Mouse (Mus musculus) frontal cortex, adult 2 months (tissue): Measurements from ENCODE around the gene Nek5. TPM values are rescaled to one million over a fixed set of nuclear protein-coding genes. Genes with fewer than 3 reads are reported as not detected.

Experiments
- DNase-seq, 2 experiments: peaks; one replicate each; pipeline ENCODE4 v3.0.0; 2022; ENCODE audit warnings: low spot score in 1 of 2; ENCODE audit errors: extremely low spot score in 1 of 2
- polyA plus RNA-seq: library from polyadenylated mRNA; depleted of rRNA; stranded (reverse); fragments of >200 nt; gene quantifications from 2 replicates; pipeline ENCODE4 v1.2.3, GENCODE M21; 2012; rRNA removed

Nek5 gene
- 0.13 and 0.32 TPM in 2 replicates for polyA plus RNA-seq

GRCm38 (mm10) chr8:22124220-22125152, at the start of gene Nek5:
Gene Nek5 (minus strand): TSS chr8:22125053.
- DNase-seq: peak in 1 of 2 experiments; percentile 4

- DNase-seq: peak; percentile 37 to 39
These were observed 44.3 kb upstream of the Nek5 start for GRCm38 (mm10) chr8:22169167-22169566.

DNA sequence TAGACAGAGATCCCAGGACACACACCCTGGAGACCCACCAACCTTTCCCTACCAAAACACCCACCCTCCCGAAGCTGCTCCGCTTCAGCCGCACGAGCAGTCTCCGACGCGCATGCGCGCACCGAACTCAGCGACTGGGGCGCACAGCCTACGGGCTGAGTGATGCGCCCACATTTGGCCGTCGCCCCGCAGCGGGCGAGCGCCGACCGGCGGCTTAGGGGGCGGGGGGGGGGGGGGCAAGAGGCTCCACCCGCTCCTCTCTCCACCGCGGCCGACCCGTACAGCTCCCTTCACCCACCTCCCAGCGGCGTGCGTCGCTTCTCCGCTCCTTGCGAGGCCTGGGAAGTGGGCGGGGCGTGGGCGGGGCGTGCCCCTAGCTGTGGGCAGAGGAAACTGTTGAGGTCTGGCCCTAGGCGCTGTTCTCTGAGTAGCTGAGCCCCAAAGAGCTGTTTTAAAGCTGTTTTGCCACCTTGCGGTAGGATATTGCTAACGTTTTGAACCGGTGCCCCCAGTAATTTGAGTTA, 41.3 kb upstream of the Nek5 start, which contains the start of gene Nek3:
Gene Nek3, minus strand, starts transcription at position 356 of the 524 bp plus-strand sequence.
- DNase-seq: peak; percentile 51 to 81

- no peak for DNase-seq
These were observed 40.6 kb upstream of the Nek5 start for GRCm38 (mm10) chr8:22165251-22166079.

DNA sequence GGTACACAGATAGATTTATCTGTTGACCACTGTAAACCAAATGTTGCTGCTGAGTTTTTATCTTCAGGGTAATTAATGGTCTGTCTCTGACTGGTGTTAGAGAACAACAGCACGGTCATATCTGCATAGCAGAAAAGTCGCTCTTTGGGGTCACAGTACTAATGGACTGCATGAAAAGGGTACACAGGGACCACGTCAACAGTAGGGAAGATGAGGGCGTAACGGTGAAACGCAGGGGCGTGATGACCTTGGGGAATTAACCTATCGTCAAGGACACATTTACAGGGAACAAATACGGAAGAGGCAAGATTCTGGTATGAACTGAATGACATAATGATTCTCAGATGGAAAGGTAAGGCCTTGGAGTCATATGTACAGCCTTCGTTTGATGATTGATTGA, 39.6 kb upstream of the Nek5 start:
- DNase-seq: no peak

DNA sequence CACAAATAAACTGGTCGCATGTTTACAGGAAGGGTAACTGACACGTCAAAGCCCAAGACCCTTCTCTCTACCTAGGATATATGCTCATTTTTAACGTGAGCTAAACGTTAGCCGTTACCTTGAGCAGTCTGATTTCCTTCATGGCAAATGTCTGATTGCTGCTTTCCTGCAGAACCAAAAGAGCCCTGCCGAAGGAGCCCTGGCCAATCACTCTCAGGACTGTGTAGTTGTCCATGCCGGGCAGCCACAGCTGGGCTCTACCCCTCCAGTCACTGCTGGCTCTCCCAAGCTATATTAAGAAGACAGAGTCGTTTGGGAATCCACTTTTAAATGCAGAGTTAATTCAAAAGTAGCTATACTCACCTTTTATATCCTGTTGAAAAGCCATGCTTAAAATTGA, 37.4 kb upstream of the Nek5 start:
- DNase-seq: no peak

DNA sequence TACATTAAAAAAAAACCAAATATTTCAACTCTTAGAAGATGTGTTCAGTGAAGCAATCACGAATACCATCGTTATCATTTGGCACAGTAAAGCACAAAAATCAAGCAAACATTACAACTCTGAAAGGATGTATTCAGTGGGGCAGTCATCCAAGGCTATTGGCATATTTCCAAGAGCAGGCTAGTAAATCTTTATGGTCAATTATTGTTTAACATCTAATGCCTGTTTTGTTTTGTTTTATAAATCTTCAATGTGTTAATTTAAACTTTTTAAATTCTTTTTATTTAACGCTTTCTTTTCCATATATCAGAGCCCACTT, 25.5 kb upstream of the Nek5 start:
- no peak for DNase-seq

GRCm38 (mm10) chr8:22149643-22150344, 24.9 kb upstream of the Nek5 start:
- no peak for DNase-seq

DNA sequence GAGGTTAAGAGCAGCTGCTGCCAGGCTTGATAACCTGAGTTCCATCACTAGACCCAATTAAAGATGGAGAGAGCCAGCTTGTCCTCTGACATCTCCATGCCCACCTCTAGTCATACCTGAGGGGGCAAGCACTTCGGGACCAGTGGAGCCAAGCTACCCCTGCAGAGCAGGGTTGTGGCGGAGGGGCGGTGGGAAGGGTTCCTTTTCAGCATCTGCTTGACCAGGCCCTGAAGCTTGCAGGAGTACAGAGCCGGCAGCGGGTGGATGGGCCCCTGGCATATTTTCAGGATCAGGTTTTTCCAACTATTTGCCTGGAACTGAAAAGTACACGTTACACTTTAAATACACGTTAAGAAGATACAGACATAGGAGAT, 23.5 kb upstream of the Nek5 start:
- DNase-seq: no peak

DNA sequence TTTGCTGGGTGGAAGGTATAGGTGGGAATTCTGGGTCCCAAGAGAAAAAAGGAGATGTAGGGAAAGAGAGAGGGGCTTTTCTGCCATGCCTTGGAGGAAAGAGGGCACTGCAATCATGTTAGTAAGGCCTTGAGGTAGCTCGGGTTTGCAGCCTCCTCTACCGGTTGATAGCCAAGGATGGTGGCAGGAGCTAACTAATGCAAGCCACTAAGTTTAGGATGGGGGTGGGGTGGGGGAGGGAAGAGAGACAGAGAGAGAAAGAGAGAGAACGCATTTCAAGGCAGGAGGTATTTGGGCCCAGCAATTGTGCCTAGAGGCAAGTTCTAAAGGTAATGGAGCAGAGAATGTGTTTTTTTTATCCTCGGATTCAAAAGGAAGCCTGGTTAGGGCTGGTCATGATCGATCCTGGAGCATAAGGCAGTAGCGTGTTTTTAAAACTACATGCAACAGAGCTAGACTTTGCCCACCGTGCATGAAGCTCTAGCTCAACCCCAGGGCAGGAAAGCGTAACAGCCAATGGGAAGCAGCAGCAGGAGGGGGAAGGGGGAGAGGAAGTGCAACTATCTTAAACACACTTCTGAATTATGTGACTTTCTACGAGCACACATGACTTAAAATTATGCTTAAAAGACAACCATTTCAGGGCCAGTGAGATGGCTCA, 23.0 kb upstream of the Nek5 start:
- no peak for DNase-seq

GRCm38 (mm10) chr8:22145831-22146230, 21.0 kb upstream of the Nek5 start:
- DNase-seq: no peak

DNA sequence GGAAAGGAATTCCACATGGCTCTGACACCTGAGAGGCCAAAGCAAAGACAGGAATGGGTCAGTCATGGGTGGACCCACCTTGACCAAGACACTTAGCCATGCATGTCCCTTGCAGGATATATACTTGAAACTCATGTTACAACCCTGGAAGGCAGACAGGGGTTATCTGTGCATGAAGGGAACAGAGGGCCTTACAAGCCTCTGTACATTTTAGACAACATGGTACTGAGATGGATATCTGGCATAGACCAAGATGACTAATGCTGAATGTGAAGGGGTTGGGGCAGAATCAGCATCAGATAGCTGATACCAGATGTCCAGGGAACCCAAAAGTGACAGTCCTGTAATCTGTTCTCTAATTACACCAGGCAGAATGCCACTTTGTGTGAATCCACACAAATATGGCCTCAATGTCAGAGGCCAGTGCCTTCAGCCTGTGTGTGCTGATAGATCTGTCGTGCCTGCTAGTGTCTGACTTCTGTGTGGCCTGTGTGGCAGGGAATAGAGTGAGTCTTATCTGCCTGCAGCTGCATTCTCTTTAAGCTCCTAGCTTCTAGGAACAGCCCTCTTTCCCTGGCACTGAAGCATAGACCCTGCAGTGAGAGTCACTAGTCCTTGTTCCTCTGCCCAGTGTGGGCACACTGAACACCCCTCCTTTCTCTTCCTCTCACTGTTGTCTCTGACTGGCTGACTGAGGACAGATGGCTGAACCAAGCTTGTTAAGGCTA, 19.1 kb upstream of the Nek5 start:
- no peak for DNase-seq

DNA sequence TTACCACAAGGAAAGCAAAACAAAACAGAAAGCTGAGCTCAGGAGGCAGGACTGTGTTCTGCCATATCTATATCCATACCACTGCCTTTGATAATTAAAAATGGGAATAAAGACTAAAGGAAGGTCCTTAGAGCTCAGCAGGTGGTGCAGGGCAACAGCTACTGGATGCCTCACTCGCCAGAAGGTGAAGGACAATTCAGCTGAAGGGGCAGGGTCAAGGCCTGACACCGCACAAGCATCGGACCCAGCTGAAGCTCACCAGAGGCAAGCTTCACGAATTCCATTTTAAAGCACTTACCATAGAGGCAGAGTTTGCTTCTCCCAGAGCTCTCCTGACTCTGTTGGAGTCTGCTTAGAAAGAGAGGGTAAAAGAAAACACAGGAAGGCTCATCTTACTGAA, 17.7 kb upstream of the Nek5 start:
- DNase-seq: no peak

DNA sequence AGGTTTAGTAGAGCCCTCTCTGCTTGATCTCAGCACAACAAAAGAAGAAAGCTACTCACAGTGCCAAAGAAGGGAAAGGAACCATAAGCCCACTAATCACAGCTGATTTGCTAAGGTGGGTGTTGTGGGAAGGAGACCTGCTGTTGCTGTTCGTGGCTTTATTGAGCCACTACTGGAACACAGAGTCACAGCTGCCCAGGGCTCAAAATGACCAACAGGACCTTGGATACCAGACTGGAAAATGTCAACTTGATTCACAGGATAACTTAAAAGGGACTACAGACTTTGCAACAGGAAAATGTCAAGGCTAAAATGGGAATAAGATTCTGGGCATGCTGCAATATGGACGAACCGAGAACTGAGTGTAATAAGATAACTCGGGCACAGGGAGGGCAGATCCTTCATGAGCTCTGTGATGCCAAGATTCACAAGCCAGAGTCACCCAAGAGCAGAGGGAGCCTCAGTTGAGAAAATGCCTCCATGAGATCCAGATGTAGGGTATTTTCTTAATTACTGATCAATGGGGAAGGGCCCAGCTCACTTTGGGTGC, 17.1 kb upstream of the Nek5 start:
- no peak for DNase-seq

DNA sequence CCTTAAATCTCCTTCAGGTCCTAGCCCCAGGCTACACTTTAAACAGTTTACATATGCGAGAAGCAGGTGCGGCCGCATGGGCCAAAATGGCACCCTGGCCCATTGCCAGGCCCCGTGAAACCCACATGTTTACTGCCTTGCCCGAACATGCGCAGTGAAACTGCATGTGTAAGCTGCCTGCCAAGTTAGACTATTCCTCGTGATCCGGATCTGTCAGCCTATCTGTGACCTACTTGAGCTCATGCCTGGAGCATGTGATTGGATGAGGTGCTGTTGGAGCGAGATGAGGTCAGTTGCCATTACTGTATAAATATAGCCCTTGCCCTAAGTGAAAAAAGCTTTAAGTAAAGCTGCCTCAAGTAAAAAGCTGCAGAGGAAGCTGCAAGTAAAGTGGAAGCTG, 11.6 kb upstream of the Nek5 start:
- peak; percentile 15 to 16 for DNase-seq

DNA sequence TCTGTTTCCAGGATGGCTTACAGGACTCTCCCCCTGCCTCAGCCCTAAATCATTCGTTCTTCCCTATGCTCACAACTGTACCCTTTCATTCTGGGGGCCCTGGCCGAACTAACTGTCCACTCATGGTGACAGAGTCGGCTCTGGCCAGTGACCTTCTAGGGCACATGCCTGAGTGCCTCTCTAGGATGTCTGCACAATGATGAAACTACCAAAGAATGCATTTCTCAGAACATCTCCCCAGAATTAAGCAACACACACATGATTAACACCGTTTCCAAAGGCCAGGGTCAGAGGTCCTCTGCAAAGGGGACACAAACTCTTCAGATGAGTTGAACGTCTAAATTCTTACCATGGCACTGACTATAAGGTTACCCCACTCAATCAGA, 9.9 kb upstream of the Nek5 start:
- no peak for DNase-seq

DNA sequence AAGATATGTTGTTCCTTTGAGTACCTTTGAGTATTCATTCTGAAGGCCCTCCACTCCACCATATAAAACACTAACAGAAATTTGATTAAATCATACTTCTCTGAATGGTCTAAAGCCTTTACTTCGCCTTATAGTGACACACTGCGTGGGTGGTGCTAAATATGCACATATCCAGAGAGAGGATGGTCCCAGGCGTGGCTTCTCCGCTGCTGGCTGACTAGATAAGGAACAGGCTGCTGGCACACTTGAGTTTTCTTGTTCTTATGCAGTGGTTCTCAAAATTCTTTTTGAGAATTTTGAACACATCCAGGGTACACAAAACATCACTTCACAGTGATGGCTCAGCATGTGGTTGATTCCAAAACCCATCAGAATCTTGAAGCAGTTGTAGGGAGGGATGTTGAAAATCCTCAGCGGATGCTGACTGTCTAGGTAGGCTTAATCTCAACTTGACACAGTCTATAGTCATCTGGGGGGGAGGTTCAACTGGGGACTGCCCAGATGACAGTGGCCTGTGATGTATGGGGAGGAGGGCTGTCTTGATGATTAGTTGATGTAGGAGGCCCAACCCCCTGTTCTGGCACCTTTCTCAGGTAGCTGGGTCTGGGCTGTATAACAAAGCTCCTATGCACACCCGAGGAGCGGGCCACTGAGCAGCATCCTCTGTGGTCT, 9.4 kb upstream of the Nek5 start:
- no peak for DNase-seq

DNA sequence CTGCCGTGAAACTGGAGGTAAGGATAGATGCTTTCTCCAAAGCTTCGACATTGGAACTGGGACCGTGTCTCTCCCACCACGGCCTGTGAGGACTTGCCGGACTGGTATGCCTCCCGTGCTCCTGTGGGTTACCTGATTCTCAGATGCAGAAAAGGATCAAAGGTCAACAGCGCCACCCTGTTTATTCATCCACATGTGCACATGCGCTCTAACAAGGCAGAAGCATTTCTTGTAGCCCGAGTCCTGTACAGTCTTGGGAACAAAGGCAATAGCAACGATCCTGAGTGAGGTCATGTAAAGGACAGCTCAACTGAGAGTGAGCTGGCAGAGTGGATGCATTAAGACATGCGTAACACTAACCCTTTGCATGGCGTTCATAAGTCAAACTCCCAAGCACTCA, 7.2 kb upstream of the Nek5 start:
- no peak for DNase-seq

DNA sequence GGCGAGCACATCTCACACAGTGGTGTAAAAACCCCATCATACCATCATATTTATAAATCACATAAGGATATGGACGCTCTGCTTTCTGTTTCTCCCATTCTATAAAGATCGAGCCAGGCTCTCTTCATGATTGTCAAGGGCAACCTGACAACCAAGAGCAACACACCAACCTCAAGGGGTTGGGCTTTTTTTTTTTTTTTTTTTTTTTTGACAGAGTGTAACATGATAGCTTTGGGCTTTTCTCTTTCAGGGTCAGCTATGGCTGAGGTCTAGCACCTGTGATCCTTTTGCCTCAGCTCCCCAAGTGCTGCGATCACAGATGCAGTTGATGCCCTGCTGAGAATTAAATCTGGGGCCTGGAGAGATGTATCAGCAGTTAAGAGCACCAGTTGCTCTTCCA, 17.8 kb downstream of the Nek5 start:
- no peak for DNase-seq
